In genomic region chr17:46104487-46104886, GRCm38 (mm10) we compare ENCODE assay signal across 8 mouse cellular contexts. TPM values are rescaled to one million over a fixed set of nuclear protein-coding genes. Genes with fewer than 3 reads are reported as not detected.
DNase-seq lines count a peak whose midpoint lies in the region; ATAC-seq lines count a peak whose summit lies in the region.

No protein-coding gene starts in this region.

- DNase-seq in hindbrain, embryonic 10.5 days (ENCODE audit: low spot score) = peak; percentile 71
- DNase-seq in hindbrain, embryonic 14.5 days (ENCODE audit: low spot score) = no peak
- DNase-seq in gastrocnemius, adult 18-20 months (ENCODE audit: low spot score) = peak; percentile 85
- no peak for DNase-seq in urinary bladder, postnatal 25 days (ENCODE audit: low spot score)
- no peak for DNase-seq in right cerebral cortex, adult 2 months (ENCODE audit: low spot score in 2 of 2)
- no peak for DNase-seq in left cerebral cortex, adult 18-20 months (ENCODE audit: low spot score in 2 of 2)

- H3K27ac ChIP-seq in hindbrain, embryonic 10.5 days = peak overlapping the region; percentile 74
- no peak overlapping the region for H3K27ac ChIP-seq in hindbrain, embryonic 14.5 days
- H3K27ac ChIP-seq in hindbrain, embryonic 12.5 days = no peak overlapping the region; the same call in 1 of the 2 replicates
- H3K27ac ChIP-seq in lung, embryonic 15.5 days = peak overlapping the region; percentile 66

- H3K36me3 ChIP-seq in hindbrain, embryonic 10.5 days = no peaks in the 10 kb centered on the region
- H3K36me3 ChIP-seq in hindbrain, embryonic 14.5 days (replicated peaks; ENCODE audit: control insufficient read depth, insufficient read depth) = no peaks in the 10 kb centered on the region
- no peaks in the 10 kb centered on the region for H3K36me3 ChIP-seq in hindbrain, embryonic 12.5 days
- no peaks in the 10 kb centered on the region for H3K36me3 ChIP-seq in lung, embryonic 15.5 days

- 52% methylated on average over 12 of the region's 12 CpGs for WGBS in hindbrain, embryonic 10.5 days
- WGBS in hindbrain, embryonic 14.5 days = 35% methylated on average over 12 of the region's 12 CpGs
- WGBS in hindbrain, embryonic 12.5 days = 31% methylated on average over 12 of the region's 12 CpGs
- WGBS in lung, embryonic 15.5 days = 15% methylated on average over 12 of the region's 12 CpGs

- H3K4me1 ChIP-seq in hindbrain, embryonic 10.5 days (replicated peaks) = peaks cover 15% of the 10 kb centered on the region
- H3K4me1 ChIP-seq in hindbrain, embryonic 14.5 days (replicated peaks; ENCODE audit: control insufficient read depth, insufficient read depth, low read length) = no peaks in the 10 kb centered on the region
- H3K4me1 ChIP-seq in hindbrain, embryonic 12.5 days = peaks cover 10% of the 10 kb centered on the region
- peaks cover 12% of the 10 kb centered on the region for H3K4me1 ChIP-seq in lung, embryonic 15.5 days

- no peak overlapping the region for H3K4me2 ChIP-seq in hindbrain, embryonic 14.5 days (replicated peaks)
- peak overlapping the region; percentile 11; the same call in 1 of the 2 replicates for H3K4me2 ChIP-seq in hindbrain, embryonic 12.5 days (replicated peaks)
- peak overlapping the region; percentile 23 for H3K4me2 ChIP-seq in lung, embryonic 15.5 days

- no peak for ATAC-seq in hindbrain, embryonic 14.5 days (ENCODE audit: low FRiP score)
- ATAC-seq in hindbrain, embryonic 12.5 days (ENCODE audit: low FRiP score) = no peak
- peak; percentile 84 for ATAC-seq in lung, embryonic 15.5 days (ENCODE audit: borderline replicate concordance, extremely low read depth, low FRiP score, low TSS enrichment)

- H3K9ac ChIP-seq in hindbrain, embryonic 14.5 days = no peak overlapping the region
- H3K9ac ChIP-seq in hindbrain, embryonic 12.5 days = peak overlapping the region; percentile 35; the same call in 1 of the 2 replicates
- H3K9ac ChIP-seq in lung, embryonic 15.5 days = 0 out of 2 replicates have a peak overlapping the region, but pooled peaks have one; percentile 18

- H3K9me3 ChIP-seq in hindbrain, embryonic 10.5 days = no peaks in the 10 kb centered on the region
- no peaks in the 10 kb centered on the region for H3K9me3 ChIP-seq in hindbrain, embryonic 14.5 days (ENCODE audit: control insufficient read depth, low read length)
- no peaks in the 10 kb centered on the region for H3K9me3 ChIP-seq in hindbrain, embryonic 12.5 days (replicated peaks)
- no peaks in the 10 kb centered on the region for H3K9me3 ChIP-seq in lung, embryonic 15.5 days

- H3K4me3 ChIP-seq in hindbrain, embryonic 10.5 days = peak overlapping the region; percentile 21; the same call in 1 of the 2 replicates
- no peak overlapping the region for H3K4me3 ChIP-seq in hindbrain, embryonic 14.5 days (replicated peaks; ENCODE audit: low read length)
- no peak overlapping the region for H3K4me3 ChIP-seq in hindbrain, embryonic 12.5 days
- H3K4me3 ChIP-seq in lung, embryonic 15.5 days = no peak overlapping the region

- H3K27me3 ChIP-seq in hindbrain, embryonic 10.5 days (ENCODE audit: insufficient read depth, poor library complexity, severe bottlenecking) = peaks cover 9% of the 10 kb centered on the region; the same call in 1 of the 2 replicates
- H3K27me3 ChIP-seq in hindbrain, embryonic 14.5 days (ENCODE audit: control insufficient read depth, insufficient read depth, low read length) = peaks cover 8% of the 10 kb centered on the region; the same call in 1 of the 2 replicates
- peaks cover 7% of the 10 kb centered on the region; the same call in 1 of the 2 replicates for H3K27me3 ChIP-seq in hindbrain, embryonic 12.5 days
- H3K27me3 ChIP-seq in lung, embryonic 15.5 days = peaks cover 3% of the 10 kb centered on the region; the same call in 1 of the 2 replicates

RNA-seq across cellular contexts. Expression of gene Mrps18a, which starts 6.3 kb away (rescaled TPM):
- polyA plus RNA-seq in hindbrain, embryonic 10.5 days (2016; fragmentation: Nextera tagmentation; extraction: Ambion mirVana) = 148 and 151 TPM in 2 replicates
- polyA plus RNA-seq in hindbrain, embryonic 14.5 days (2014; fragmentation: Nextera tagmentation; extraction: Ambion mirVana) = 143 and 148 TPM in 2 replicates
- 10 to 100 TPM; 86.2 to 99.1 TPM for total RNA-seq in gastrocnemius, adult 18-20 months (2021)
- 120 and 130 TPM in 2 replicates for polyA plus RNA-seq in hindbrain, embryonic 12.5 days (2016; fragmentation: Nextera tagmentation; extraction: Ambion mirVana)
- polyA plus RNA-seq in lung, embryonic 15.5 days (2015; fragmentation: Nextera tagmentation; extraction: Ambion mirVana) = 143 TPM in 2 replicates
- 10 to 100 TPM; 85.6 to 86.3 TPM for total RNA-seq in left cerebral cortex, adult 18-20 months (2021)

RNA-seq across cellular contexts. Expression of gene Rsph9, which starts 39.5 kb away (rescaled TPM):
- polyA plus RNA-seq in hindbrain, embryonic 10.5 days (2016; fragmentation: Nextera tagmentation; extraction: Ambion mirVana) = 14.5 and 20.5 TPM in 2 replicates
- polyA plus RNA-seq in hindbrain, embryonic 14.5 days (2014; fragmentation: Nextera tagmentation; extraction: Ambion mirVana) = 50.3 and 52.5 TPM in 2 replicates
- under 1 TPM; 0.47 to 0.57 TPM for total RNA-seq in gastrocnemius, adult 18-20 months (2021)
- polyA plus RNA-seq in hindbrain, embryonic 12.5 days (2016; fragmentation: Nextera tagmentation; extraction: Ambion mirVana) = 20.3 and 21.5 TPM in 2 replicates
- 17.0 and 19.4 TPM in 2 replicates for polyA plus RNA-seq in lung, embryonic 15.5 days (2015; fragmentation: Nextera tagmentation; extraction: Ambion mirVana)
- 10 to 100 TPM; 17.9 to 21.9 TPM for total RNA-seq in left cerebral cortex, adult 18-20 months (2021)

RNA-seq across cellular contexts. Expression of gene Mad2l1bp, which starts 48.9 kb away (rescaled TPM):
- 38.7 and 38.9 TPM in 2 replicates for polyA plus RNA-seq in hindbrain, embryonic 10.5 days (2016; fragmentation: Nextera tagmentation; extraction: Ambion mirVana)
- 19.6 and 21.9 TPM in 2 replicates for polyA plus RNA-seq in hindbrain, embryonic 14.5 days (2014; fragmentation: Nextera tagmentation; extraction: Ambion mirVana)
- 10 to 100 TPM; 16.6 to 19.3 TPM for total RNA-seq in gastrocnemius, adult 18-20 months (2021)
- polyA plus RNA-seq in hindbrain, embryonic 12.5 days (2016; fragmentation: Nextera tagmentation; extraction: Ambion mirVana) = 27.6 and 30.6 TPM in 2 replicates
- polyA plus RNA-seq in lung, embryonic 15.5 days (2015; fragmentation: Nextera tagmentation; extraction: Ambion mirVana) = 50.3 and 51.8 TPM in 2 replicates
- 10 to 100 TPM; 13.5 to 14.3 TPM for total RNA-seq in left cerebral cortex, adult 18-20 months (2021)

RNA-seq across cellular contexts. Expression of gene Gtpbp2, which starts 56.3 kb away (rescaled TPM):
- polyA plus RNA-seq in hindbrain, embryonic 10.5 days (2016; fragmentation: Nextera tagmentation; extraction: Ambion mirVana) = 32.6 and 37.8 TPM in 2 replicates
- 25.7 and 29.9 TPM in 2 replicates for polyA plus RNA-seq in hindbrain, embryonic 14.5 days (2014; fragmentation: Nextera tagmentation; extraction: Ambion mirVana)
- total RNA-seq in gastrocnemius, adult 18-20 months (2021) = 10 to 100 TPM; 41.0 to 41.4 TPM
- 49.3 and 54.1 TPM in 2 replicates for polyA plus RNA-seq in hindbrain, embryonic 12.5 days (2016; fragmentation: Nextera tagmentation; extraction: Ambion mirVana)
- 40.5 and 50.9 TPM in 2 replicates for polyA plus RNA-seq in lung, embryonic 15.5 days (2015; fragmentation: Nextera tagmentation; extraction: Ambion mirVana)
- total RNA-seq in left cerebral cortex, adult 18-20 months (2021) = 100 to 1,000 TPM; 102 to 116 TPM

Comparison
In these comparisons a context has a peak if more than half of its experiments do, and no peak if none do; other contexts are left out.
1. DNase-seq: peak in hindbrain, embryonic 10.5 days (single experiment) and gastrocnemius, adult 18-20 months (single experiment); none in hindbrain, embryonic 14.5 days (single experiment), urinary bladder, postnatal 25 days (single experiment), right cerebral cortex, adult 2 months (0 of 2) and left cerebral cortex, adult 18-20 months (0 of 2).
2. H3K27ac ChIP-seq: peak in hindbrain, embryonic 10.5 days (single experiment) and lung, embryonic 15.5 days (single experiment); none in hindbrain, embryonic 14.5 days (single experiment) and hindbrain, embryonic 12.5 days (single experiment).